Mouse (Mus musculus) right cerebral cortex, postnatal 36 days (tissue): ENCODE results near the gene Rpp21.

Experiments
- DNase-seq, 2 experiments: peaks; one replicate each; pipeline ENCODE4 v3.0.0; 2022; ENCODE audit warnings: low spot score in 2 of 2, mixed read lengths in 1 of 2

Rpp21 gene

GRCm38 (mm10) chr17:36257969-36258368, at the start of gene Rpp21:
Gene Rpp21 (minus strand): TSS chr17:36258069.
- no peak for DNase-seq

DNA sequence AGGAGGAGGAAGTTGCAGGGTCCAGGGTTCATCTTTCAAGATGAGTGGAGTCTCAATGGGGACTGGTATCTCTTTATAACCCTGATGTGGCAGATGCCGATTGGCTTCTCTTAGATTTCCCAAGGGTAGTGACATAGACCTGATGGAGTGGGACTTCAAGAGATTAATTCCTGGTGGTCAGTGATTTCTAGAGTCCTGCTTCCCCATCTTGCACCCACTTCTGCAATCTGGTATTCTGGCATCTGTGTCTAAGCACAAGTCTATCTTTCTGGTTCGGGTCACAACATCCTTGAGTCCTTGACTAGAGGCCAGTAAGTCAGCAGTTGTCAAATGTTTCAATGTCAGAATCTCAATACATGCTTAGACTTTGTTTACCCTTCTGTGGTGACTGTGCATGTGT, 28.5 kb upstream of the Rpp21 start, which contains the start of gene H2-M10.2:
Gene H2-M10.2 (minus strand): TSS at position 101 of the 400 bp plus-strand sequence.
- DNase-seq: no peak

- DNase-seq: no peak
Measured at GRCm38 (mm10) chr17:36281521-36282245, 23.8 kb upstream of the Rpp21 start.

GRCm38 (mm10) chr17:36274776-36275175, 16.9 kb upstream of the Rpp21 start:
- DNase-seq: no peak

- DNase-seq: no peak
Measured at GRCm38 (mm10) chr17:36273796-36274195, 15.9 kb upstream of the Rpp21 start.

- DNase-seq: no peak
Measured at GRCm38 (mm10) chr17:36272643-36273366, 14.9 kb upstream of the Rpp21 start.

DNA sequence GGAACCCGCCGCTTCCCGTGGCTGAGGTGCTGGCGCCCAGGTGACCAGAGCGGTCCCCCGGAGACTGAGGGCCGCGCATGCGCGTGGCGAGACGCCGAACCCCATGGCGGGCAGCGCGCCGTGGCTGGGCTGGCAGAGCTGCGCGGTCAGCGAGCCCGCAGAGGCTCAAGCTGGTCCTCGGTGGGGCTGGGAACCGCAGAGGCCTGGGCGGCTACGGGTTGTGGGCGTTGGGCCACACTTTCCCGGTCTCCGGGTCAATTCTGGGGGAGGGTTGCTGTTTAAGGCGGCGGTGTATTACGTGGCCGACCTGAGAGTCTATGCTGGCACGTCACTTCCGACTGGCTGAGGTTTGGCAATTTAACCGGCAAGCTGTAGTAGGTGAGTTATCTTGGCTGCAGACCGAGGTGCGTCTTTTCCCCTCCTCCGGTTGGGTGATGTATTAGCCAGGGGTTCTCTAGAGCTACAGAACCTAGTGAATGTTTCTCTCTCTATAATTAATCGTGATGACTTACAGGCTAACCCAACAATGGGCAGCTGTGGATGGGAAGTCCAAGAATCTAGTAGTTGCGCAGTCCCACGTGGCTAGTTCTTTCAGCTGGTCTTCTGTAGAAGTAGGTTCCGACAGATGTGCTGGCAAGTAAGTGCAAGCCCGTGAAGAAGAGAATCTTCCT, 13.9 kb upstream of the Rpp21 start, which contains the start of gene Trim39:
Gene Trim39 (minus strand): TSS at position 662 of the 671 bp plus-strand sequence.
- DNase-seq: peak; percentile 75 to 80

GRCm38 (mm10) chr17:36270956-36271585, 13.2 kb upstream of the Rpp21 start:
- DNase-seq: peak; percentile 84 to 87

DNA sequence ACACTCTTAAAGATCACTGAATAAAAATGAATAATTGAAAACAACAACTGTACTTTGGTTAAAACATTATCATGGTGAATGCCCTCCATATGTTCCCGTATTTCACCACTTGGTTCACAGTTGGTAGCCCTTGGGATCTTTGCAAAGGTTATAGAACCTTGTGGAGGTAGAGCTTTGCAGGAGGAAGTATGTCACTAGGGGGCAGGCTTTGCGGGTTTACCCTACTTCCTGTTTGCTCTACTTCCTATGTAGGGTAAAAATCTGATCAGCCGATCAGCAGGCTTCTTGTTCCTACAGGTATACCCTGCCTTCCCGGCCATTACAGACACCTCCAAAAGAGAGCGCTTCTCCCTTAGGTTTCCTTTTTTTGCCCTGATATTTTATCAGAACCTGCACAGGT, 8.0 kb upstream of the Rpp21 start:
- DNase-seq: no peak

DNA sequence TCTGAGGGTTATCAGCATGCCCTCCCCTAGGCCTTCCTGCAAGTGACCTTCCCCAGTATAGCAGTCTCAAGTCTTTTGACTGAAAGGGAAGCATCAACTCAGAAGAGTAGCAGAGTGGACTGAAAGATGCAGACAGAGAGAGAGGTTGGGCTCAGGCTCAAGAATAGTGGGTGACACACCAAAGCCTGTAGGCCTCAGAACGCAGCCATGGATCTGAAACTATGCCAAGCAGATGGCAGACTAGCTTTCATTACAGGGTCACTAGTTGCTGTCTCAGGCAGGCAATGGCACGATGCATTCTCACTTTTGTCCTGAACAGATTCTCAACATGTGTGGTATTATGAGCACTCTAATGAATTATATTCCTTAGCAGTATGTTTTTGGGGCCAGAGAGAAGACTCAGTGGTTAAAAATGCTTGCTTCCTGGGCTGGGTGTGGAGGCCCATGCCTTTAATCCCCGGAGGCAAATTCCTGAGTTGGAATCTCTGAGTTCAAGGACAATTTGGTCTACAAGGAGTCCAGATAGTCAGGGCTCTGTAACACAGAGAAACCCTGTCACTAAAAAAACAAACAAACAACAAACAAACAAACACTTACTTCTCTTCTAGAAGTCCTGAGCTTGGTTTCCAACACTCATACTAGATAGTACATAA, 6.5 kb upstream of the Rpp21 start:
- DNase-seq: no peak

DNA sequence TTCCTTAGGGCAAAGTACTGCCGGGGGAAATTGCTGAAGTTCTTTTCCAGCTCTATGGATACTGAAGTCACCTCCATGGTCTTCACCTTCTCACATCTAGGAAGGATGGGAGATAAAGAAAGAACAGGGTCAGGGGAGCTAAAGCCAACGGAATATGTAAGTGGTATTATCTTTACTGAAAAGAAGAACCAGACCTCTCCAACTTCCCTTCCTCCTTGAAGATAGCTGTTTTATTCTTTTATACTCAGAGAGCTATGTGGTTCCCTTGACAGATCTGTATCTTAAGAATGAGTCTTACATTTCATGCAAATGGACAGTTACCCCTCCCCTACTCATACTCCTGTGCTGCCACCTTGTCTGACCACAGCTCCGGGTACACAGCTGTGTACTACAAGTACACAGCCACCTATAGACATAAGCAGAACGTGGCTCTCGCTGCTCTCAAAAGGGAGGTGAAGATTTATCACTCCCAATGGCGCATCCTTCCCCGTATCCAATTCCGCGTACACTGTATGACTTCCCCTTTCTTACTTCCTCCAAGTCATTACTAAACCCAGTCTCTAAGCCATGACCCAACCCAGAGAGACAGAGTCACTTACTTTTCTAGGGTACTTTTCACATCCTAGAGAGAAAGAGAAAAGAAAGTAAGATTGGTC, 3.8 kb upstream of the Rpp21 start:
- no peak for DNase-seq

GRCm38 (mm10) chr17:36257241-36257947, 475 bp downstream of the Rpp21 start:
- DNase-seq: peak; percentile 76 to 80

DNA sequence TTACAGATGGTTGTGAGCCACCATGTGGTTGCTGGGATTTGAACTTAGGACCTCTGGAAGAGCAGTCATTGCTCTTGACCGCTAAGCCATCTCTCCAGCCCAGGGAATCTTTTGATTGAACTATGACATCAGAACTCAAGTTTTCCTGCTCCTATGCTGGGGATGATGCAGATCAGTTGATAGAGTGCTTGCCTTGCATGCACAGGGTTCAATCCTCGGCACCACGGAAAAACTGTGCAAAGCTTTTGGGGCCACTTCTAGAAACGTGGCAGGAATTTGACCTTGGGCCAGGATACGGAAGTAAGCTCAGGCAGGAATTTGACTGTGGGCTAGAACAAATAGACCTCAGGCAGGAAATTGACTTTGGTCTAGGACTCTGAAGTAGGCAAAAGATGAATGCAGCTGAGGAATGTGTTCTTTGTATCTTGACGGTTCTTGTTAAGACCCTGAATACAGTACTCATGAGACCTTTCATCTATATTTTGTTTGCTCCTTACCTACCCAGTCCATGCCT, 4.7 kb downstream of the Rpp21 start:
- DNase-seq: no peak

GRCm38 (mm10) chr17:36252250-36252876, 5.5 kb downstream of the Rpp21 start:
- no peak for DNase-seq

DNA sequence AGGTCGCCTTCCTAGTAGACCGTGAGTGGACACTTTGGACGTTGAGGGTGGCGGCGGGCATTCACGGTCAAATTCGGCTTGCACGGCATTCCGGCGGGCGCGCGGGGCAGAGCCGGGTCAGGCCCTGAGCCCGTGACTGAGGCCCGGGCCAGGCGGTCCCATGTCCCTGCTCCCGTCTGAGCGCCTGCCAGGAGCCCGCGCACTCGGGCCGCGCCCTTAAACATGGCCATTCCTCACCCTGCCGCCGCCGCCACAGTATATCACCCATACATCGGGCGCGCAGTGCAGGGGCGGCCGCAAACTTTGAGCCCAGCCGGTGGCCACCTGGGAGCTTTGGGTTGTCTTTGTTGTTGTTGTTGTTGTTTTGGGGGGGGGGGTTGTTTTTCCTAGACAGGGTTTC, 9.0 kb downstream of the Rpp21 start:
- no peak for DNase-seq

- no peak for DNase-seq
Measured at GRCm38 (mm10) chr17:36245741-36246140, 12.1 kb downstream of the Rpp21 start.

DNA sequence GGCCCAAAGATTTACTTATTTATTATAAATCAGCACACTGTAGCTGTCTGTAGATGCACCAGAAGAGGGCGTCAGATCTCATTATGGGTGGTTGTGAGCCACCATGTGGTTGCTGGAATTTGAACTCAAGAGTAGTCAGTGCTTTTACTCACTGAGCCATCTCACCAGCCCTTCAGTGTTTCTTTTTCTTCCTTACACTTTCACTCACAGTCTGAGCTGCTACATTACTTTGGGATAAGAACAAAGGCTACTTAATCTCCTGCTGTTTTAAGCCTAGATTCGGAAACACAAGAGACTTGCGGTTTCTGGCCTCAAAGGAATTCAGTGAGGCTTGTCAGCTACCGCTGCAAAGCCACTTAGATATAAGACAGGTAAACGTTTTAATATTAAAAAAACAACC, 13.8 kb downstream of the Rpp21 start:
- no peak for DNase-seq

- no peak for DNase-seq
Measured at GRCm38 (mm10) chr17:36240637-36241213, 17.1 kb downstream of the Rpp21 start.

GRCm38 (mm10) chr17:36237321-36237921, 20.4 kb downstream of the Rpp21 start:
- no peak for DNase-seq
